Mouse (Mus musculus): ENCODE results near the gene Hbs1l.

GRCm38 (mm10) chr10:21350531-21351515, 55.0 kb downstream of the Hbs1l start:
- no peak for TF ChIP-seq CTCF (IDR thresholded peaks at IDR 0.05)
- TF ChIP-seq EP300 (IDR thresholded peaks at IDR 0.05) = no peak
